Mouse (Mus musculus) bone marrow, adult 2 months (tissue): ENCODE measurements around the gene Bst2. TPM values are rescaled to one million over a fixed set of nuclear protein-coding genes. Genes with fewer than 3 reads are reported as not detected.
"Not testable (repeated sequence)": the region's sequence is repeated elsewhere in the genome, so short reads cannot be mapped to it uniquely, and the experiment has no call there.

Experiments used
- H3K27ac ChIP-seq: fragments of 200-500 bp; 2 replicates; pipeline ENCODE4 v1.5.1; 2012; ENCODE audit warnings: low read depth, mild to moderate bottlenecking, control low read depth, inconsistent platforms, low read length; ENCODE audit not compliant: control insufficient read depth, poor library complexity, insufficient read depth
- H3K4me1 ChIP-seq: fragments of 200-500 bp; 2 replicates; pipeline ENCODE4 v1.6.1; 2011; ENCODE audit warnings: low read length; ENCODE audit not compliant: control insufficient read depth, insufficient read depth
- H3K4me3 ChIP-seq: fragments of 200-500 bp; replicated peaks from 2 replicates; pipeline ENCODE3; 2011; ENCODE audit warnings: mild to moderate bottlenecking, low read depth, low read length, control low read depth; ENCODE audit not compliant: control insufficient read depth
- CTCF ChIP-seq: fragments of 200-500 bp; IDR thresholded peaks from 2 replicates; pipeline ENCODE4 v1.5.1; 2011; ENCODE audit warnings: low read length, control low read depth; ENCODE audit not compliant: control insufficient read depth, insufficient read depth
- POLR2A ChIP-seq: fragments of 200-500 bp; IDR thresholded peaks from 2 replicates; pipeline ENCODE4 v1.6.1; 2011; ENCODE audit warnings: low read depth, mild to moderate bottlenecking, control low read depth, low read length, borderline replicate concordance; ENCODE audit not compliant: control insufficient read depth
- WGBS: fragments of 180-500 bp; shearing (Covaris S2); methylation state at CpG from one replicate; pipeline ENCODE4 v1.1.7; 2018; 5-methylcytosine and 5-hydroxymethylcytosine counted together
- polyA plus RNA-seq: library from polyadenylated mRNA; stranded (reverse); fragments of >200 nt; gene quantifications from 2 replicates; pipeline ENCODE4 v1.2.4, GENCODE M21; 2011; ENCODE audit warnings: low replicate concordance; ENCODE audit not compliant: missing spikeins, insufficient read depth, insufficient read length

Bst2 gene
- polyA plus RNA-seq, 1 experiment = 103 TPM

DNA sequence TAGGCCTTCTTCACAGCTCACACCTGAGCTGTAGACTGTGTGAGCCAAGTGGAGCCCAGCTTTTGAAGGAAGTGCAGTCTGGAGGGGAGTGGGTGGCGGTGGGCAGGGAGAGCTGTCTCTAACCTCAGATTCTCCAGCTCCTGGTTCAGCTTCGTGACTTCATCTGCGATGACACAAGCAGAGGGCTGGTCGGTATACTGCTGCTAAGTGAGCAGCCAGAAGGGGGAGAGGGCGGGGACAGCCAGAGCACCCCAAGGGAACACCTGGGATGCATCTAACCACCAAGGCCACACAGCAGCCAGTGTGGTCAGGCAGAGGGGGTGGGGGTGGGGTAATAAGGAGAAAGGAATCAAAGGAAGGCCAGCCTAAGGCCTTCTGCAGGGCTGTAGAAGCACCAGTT, 1.6 kb downstream of the Bst2 start:
- H3K4me1 ChIP-seq = peaks cover 2% of the 10 kb centered on the region
- WGBS = 25% methylated on average over 5 of the region's 5 CpGs
- TF ChIP-seq POLR2A = no peak
- TF ChIP-seq CTCF = no peak
- H3K27ac ChIP-seq = no peak overlapping the region
- no peak overlapping the region for H3K4me3 ChIP-seq

DNA sequence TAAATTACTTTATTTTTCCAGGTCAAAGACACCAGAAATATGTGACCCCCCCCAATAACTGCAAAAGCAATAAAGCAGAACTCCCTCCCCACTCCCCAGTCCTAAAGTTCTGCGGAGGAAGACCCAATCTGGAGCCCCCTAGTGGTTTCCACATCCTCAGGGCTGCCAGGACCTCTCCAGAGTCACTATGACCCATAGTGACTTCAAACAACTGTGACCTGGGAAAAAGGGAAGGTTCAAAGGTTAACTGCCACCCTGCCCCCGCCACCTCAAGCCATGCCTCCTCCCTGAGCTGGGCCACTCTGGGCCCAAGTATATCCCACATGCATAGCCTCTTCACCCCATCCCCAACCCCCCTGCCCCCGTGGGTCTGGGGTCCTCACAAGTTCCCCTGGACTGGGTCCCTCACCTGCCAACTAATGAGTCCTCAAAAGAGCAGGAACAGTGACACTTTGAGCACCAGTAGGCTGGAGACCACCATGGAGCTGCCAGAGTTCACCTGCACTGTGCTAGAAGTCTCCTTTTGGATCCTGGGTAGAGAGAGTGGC, 2.9 kb downstream of the Bst2 start:
- TF ChIP-seq CTCF = no peak
- TF ChIP-seq POLR2A = no peak
- Histone ChIP-seq H3K4me3 (no peak overlapping the region), H3K27ac (no peak overlapping the region), H3K4me1 (peaks cover 2% of the 10 kb centered on the region)
- 64% methylated on average over 3 of the region's 3 CpGs for WGBS

DNA sequence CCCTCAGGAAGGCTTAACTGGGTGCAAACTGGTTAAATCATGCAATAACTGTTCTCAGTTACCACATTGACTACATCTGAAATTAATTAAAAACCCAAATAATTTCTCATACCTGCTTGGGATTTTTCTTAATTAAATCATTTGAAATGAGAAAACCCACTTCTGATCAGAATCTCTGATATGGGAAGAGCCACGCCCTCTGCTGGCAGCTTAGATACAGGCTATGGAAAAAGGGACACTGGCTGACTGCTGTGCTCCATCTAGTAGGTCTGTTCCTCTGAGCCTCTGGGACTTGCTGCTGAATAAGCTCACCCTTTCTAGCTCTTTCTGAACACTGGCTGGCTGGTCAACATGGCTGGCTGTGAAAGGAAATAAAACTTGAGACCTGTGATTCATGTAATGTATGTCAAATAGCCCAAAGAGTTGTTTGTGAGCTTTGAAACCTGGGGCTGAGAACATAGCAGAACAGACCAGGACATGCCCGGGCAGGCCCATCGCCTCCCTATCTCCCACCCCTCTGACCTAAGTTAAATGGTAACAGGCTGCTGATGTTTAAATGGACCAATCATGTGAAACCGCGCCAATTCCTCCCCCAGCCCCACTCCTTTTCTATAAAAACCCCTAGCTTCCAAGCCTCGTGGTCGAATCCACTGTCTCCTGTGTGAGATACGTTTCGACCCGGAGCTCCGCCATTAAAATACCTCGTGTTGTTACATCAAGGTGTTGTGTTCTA, 6.4 kb downstream of the Bst2 start:
- H3K4me3 ChIP-seq, H3K4me1 ChIP-seq, H3K27ac ChIP-seq: not testable (repeated sequence)
- 73% methylated on average over 6 of the region's 12 CpGs for WGBS
- peak; percentile 42; the same call in 1 of the 2 replicates for TF ChIP-seq CTCF

DNA sequence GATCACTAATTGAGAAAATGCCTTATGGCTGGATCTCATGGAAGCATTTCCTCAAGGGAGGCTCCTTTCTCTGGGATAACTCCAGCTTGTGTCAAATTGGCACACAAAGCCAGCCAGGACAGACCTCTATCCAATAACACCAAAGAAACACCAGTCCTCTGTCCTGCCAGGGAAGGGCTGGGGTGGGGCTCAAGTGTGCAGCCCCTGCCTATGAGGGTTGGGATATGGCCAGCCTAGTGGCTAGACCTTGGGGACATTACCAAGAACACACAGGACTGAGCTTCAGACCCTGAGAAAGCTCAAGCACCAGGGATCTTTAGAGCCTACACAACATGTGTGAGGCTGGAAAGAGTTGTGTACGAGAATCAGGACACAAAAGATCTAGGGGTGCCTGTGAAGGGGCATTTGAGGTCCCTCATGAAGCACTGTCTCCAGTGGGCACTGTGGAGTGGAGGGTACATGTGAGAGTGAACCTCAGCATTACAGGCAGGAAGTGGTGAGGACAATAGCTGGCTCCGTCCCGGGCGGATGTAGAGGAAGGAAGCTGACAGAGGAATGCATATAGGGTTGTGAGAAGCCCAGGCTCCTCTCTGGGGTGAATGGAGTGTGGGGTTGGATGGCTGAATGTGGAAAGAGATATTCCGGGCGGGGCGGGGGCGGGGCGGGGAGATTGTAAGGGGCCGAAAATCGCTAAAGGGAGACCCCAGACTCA, 8.7 kb downstream of the Bst2 start:
- peaks cover 2% of the 10 kb centered on the region for H3K4me1 ChIP-seq
- H3K27ac ChIP-seq = 0 out of 2 replicates have a peak overlapping the region, but pooled peaks have one; percentile 19
- WGBS = 2% methylated on average over 11 of the region's 11 CpGs
- H3K4me3 ChIP-seq = no peak overlapping the region
- TF ChIP-seq CTCF (no peak), POLR2A (no peak)

DNA sequence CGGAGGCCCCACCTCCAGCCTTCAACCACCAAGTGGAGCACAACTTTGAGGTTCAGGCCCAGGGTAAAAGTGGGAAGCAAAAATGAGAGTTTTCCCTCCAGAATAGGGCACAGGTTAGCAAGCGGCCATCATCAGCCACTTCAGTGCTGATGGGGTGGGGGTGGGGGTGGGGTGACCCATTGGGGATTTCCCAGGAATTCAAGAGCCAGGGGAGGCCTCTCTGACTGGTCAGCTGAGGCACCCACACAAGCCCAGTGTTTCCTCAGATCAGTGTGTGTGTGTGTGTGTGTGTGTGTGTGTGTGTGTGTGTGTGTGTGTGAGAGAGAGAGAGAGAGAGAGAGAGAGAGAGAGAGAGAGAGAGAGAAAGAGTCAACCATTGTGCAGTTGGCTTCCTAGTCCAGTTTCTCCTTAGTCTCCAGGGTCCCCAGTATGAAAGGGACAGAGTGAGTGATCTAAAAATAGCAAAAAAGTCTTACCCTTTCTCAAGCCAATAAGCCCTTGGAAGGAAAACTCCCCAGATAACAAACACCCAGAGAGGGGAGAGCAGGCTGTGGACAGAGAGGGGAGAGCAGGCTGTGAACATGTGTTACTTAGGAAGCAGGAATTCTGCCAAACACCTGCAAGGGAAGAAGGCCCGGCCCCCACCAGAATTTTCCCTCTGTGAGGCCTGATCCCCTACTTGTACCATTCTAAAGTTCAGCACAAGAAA, 9.9 kb downstream of the Bst2 start:
- H3K4me1 ChIP-seq = peaks cover 2% of the 10 kb centered on the region
- 63% methylated on average over 3 of the region's 3 CpGs for whole genome bisulfite sequencing
- no peak for TF ChIP-seq CTCF
- TF ChIP-seq POLR2A = no peak
- H3K27ac ChIP-seq = no peak overlapping the region
- H3K4me3 ChIP-seq = no peak overlapping the region

DNA sequence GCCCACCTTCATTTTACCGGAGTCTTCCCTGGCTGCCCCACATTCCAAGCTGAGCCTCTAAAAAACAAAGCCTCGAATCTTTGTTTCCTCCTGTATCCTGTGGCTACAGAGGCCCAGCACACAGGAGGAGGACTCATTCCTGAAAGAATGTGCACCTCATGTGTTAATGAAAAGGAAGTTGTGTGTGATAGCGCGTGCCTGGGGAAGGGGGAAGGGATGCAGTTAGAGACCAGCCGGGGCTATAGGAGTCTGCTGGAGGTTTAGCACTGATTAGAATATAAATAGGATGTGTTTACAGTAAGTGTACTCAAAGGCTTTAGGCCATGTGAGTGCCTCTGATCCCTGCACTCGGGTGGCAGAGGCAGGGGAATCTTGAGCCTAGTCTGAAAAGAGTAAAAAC, 11.0 kb downstream of the Bst2 start:
- Histone ChIP-seq H3K27ac (no peak overlapping the region), H3K4me3 (no peak overlapping the region), H3K4me1 (peaks cover 2% of the 10 kb centered on the region)
- WGBS = 36% methylated on average over 6 of the region's 6 CpGs
- TF ChIP-seq CTCF (no peak), POLR2A (no peak)

DNA sequence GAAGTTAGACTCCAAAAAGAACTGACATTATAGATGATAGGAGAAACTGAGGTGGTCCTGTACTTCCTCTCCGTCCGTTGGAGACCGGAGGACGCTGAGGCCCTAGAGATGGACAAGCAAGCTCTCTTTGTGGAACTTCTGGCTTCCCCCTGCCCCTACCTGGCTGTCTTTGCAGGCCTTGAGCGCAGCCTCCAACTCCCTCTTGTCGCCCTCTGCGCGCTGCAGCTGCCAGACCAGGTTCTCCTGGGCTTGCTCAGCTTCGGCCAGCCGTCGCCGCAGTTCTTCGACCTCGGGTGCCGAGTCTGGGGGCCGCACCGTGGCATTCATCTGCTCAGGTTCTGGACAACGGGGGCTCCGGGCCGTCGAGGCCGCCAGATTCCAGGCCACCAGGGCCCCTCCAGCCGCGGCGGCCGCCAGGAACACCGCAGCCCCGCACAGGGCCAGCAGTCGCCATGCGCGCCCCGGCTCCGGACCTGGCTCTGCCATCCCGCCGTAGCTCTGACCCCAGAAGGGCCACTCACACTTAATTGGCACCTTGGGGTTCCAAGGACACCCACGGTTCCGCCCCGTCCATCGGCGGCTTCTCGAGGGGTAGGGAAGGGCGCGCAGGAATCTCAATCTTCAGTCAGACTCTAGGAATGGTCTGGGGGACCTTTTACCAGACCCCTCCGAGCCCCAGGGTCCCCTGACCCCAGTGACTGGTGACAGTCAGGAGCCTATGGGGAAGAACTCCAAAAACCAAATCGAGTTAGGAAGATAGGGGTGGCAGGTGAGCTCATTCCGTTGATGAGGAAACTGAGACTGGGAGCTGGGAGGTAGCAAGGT, 11.8 kb downstream of the Bst2 start, which contains the start of gene Ccdc194:
Gene Ccdc194 (minus strand): TSS at position 486 of the 825 bp plus-strand sequence.
- Histone ChIP-seq H3K4me1 (peaks cover 2% of the 10 kb centered on the region), H3K4me3 (no peak within 1 kb of the TSS), H3K27ac (no peak within 1 kb of the TSS)
- no peak for TF ChIP-seq POLR2A
- TF ChIP-seq CTCF = no peak
- 83% methylated on average over 46 of the region's 46 CpGs for WGBS
